Mouse (Mus musculus) kidney, postnatal 0 days (tissue): ENCODE data around the gene Zfyve16. TPM values are rescaled to one million over a fixed set of nuclear protein-coding genes. Genes with fewer than 3 reads are reported as not detected.

Experiments used
- ATAC-seq: fragments of 200-750 bp; cut with Nextera tagmentation; replicated peaks from 2 replicates; pipeline ENCODE4 v1.8.0; 2017; ENCODE audit warnings: low read depth, moderate number of reproducible peaks, moderate TSS enrichment, moderate library complexity; ENCODE audit not compliant: low FRiP score
- DNase-seq: peaks from one replicate; pipeline ENCODE4 v3.0.0-alpha.2; 2016; ENCODE audit warnings: low spot score
- H3K27ac ChIP-seq: fragments of 300-500 bp; sonication (generic); 2 replicates; pipeline ENCODE4 v1.5.1; 2014; ENCODE audit warnings: mild to moderate bottlenecking
- H3K27me3 ChIP-seq: fragments of 300-500 bp; sonication (generic); 2 replicates; pipeline ENCODE4 v1.6.1; 2014; ENCODE audit warnings: low read length, mixed read lengths; ENCODE audit not compliant: insufficient read depth
- H3K36me3 ChIP-seq: fragments of 300-500 bp; sonication (generic); 2 replicates; pipeline ENCODE4 v1.6.1; 2014; ENCODE audit warnings: low read length, mixed read lengths; ENCODE audit not compliant: insufficient read depth
- H3K4me1 ChIP-seq: fragments of 300-500 bp; sonication (generic); replicated peaks from 2 replicates; pipeline ENCODE4 v1.6.1; 2014; ENCODE audit warnings: antibody characterized with exemption, low read length, mixed read lengths; ENCODE audit not compliant: insufficient read depth
- H3K4me2 ChIP-seq: fragments of 300-500 bp; sonication (generic); 2 replicates; pipeline ENCODE4 v1.6.1; 2014; ENCODE audit warnings: mild to moderate bottlenecking, low read length, moderate library complexity, mixed read lengths
- H3K4me3 ChIP-seq: fragments of 300-500 bp; sonication (generic); replicated peaks from 2 replicates; pipeline ENCODE4 v1.5.1; 2014; ENCODE audit warnings: low read depth, low read length
- H3K9ac ChIP-seq: fragments of 300-500 bp; sonication (generic); 2 replicates; pipeline ENCODE4 v1.6.1; 2014; ENCODE audit warnings: low read depth, low read length
- H3K9me3 ChIP-seq: fragments of 300-500 bp; sonication (generic); replicated peaks from 2 replicates; pipeline ENCODE4 v1.6.1; 2016; ENCODE audit warnings: low read length, inconsistent platforms, mixed read lengths
- CTCF ChIP-seq: IDR thresholded peaks from 2 replicates; pipeline ENCODE4 v1.5.1; 2016; ENCODE audit warnings: antibody characterized with exemption, low read depth, mild to moderate bottlenecking, moderate library complexity
- WGBS: fragments of 180-500 bp; shearing (Covaris S2); extraction: QIAGEN DNeasy Blood & Tissue Kit; methylation state at CpG from one replicate; pipeline ENCODE4 v1.1.7; 2014; 5-methylcytosine and 5-hydroxymethylcytosine counted together
- polyA plus RNA-seq: library from polyadenylated mRNA; unstranded; fragments of >200 nt; fragmentation: Nextera tagmentation; extraction: Ambion mirVana; gene quantifications from 2 replicates; pipeline ENCODE4 v1.2.1, GENCODE M21; 2015

Gene Zfyve16
- polyA plus RNA-seq, 1 experiment from 2014 or later, result 9.2 TPM

GRCm38 (mm10) chr13:92529828-92530720, 594 bp downstream of the Zfyve16 start:
- H3K4me3 ChIP-seq, result peak overlapping the region; percentile 75
- no peak for TF ChIP-seq CTCF
- no peaks in the 10 kb centered on the region for H3K4me1 ChIP-seq
- peak; percentile 62 for DNase-seq
- H3K9me3 ChIP-seq, result no peaks in the 10 kb centered on the region
- 3% methylated on average over 27 of the region's 47 CpGs for WGBS
- H3K36me3 ChIP-seq, result no peaks in the 10 kb centered on the region
- no peaks in the 10 kb centered on the region for H3K27me3 ChIP-seq
- peak overlapping the region; percentile 97 for H3K27ac ChIP-seq
- peak overlapping the region; percentile 76 for H3K4me2 ChIP-seq
- no peak for ATAC-seq
- H3K9ac ChIP-seq, result peak overlapping the region; percentile 83

GRCm38 (mm10) chr13:92523178-92523813, 7.4 kb downstream of the Zfyve16 start:
- WGBS, result 89% methylated on average over 5 of the region's 5 CpGs
- Histone ChIP-seq H3K9me3 (no peaks in the 10 kb centered on the region), H3K9ac (no peak overlapping the region), H3K4me1 (no peaks in the 10 kb centered on the region), H3K27ac (no peak overlapping the region), H3K36me3 (peaks cover 14% of the 10 kb centered on the region; the same call in 1 of the 2 replicates), H3K4me2 (no peak overlapping the region), H3K4me3 (no peak overlapping the region), H3K27me3 (no peaks in the 10 kb centered on the region)
- TF ChIP-seq CTCF, result no peak
- ATAC-seq (no peak), DNase-seq (no peak)

GRCm38 (mm10) chr13:92504871-92505270, 25.8 kb downstream of the Zfyve16 start:
- peaks cover 23% of the 10 kb centered on the region; the same call in 1 of the 2 replicates for H3K36me3 ChIP-seq
- no peak overlapping the region for H3K27ac ChIP-seq
- H3K4me1 ChIP-seq, result no peaks in the 10 kb centered on the region
- TF ChIP-seq CTCF, result no peak
- H3K4me2 ChIP-seq, result no peak overlapping the region
- DNase-seq (no peak), ATAC-seq (no peak)
- H3K9ac ChIP-seq, result no peak overlapping the region
- no peaks in the 10 kb centered on the region for H3K9me3 ChIP-seq
- no peaks in the 10 kb centered on the region for H3K27me3 ChIP-seq
- 84% methylated on average over 12 of the region's 12 CpGs for whole genome bisulfite sequencing
- H3K4me3 ChIP-seq, result no peak overlapping the region

GRCm38 (mm10) chr13:92491923-92492322, 38.7 kb downstream of the Zfyve16 start:
- no peak for TF ChIP-seq CTCF
- no peaks in the 10 kb centered on the region for H3K9me3 ChIP-seq
- WGBS, result 69% methylated on average over 1 of the region's 1 CpGs
- no peak for DNase-seq
- peaks cover 13% of the 10 kb centered on the region; the same call in 1 of the 2 replicates for H3K36me3 ChIP-seq
- H3K27ac ChIP-seq, result no peak overlapping the region
- no peak overlapping the region for H3K4me2 ChIP-seq
- no peaks in the 10 kb centered on the region for H3K4me1 ChIP-seq
- ATAC-seq, result no peak
- no peak overlapping the region for H3K4me3 ChIP-seq
- no peak overlapping the region for H3K9ac ChIP-seq
- no peaks in the 10 kb centered on the region for H3K27me3 ChIP-seq

GRCm38 (mm10) chr13:92490817-92491216, 39.9 kb downstream of the Zfyve16 start:
- Histone ChIP-seq H3K4me2 (no peak overlapping the region), H3K27me3 (no peaks in the 10 kb centered on the region), H3K36me3 (peaks cover 11% of the 10 kb centered on the region; the same call in 1 of the 2 replicates), H3K9me3 (no peaks in the 10 kb centered on the region), H3K4me1 (no peaks in the 10 kb centered on the region), H3K4me3 (no peak overlapping the region), H3K27ac (no peak overlapping the region), H3K9ac (no peak overlapping the region)
- no peak for TF ChIP-seq CTCF
- DNase-seq (no peak), ATAC-seq (no peak)
- WGBS, result 71% methylated on average over 4 of the region's 4 CpGs

GRCm38 (mm10) chr13:92483852-92484463, 46.7 kb downstream of the Zfyve16 start, which contains the start of gene Fam151b:
TSS of gene Fam151b (minus strand) at chr13:92484015.
- no peaks in the 10 kb centered on the region for H3K27me3 ChIP-seq
- H3K27ac ChIP-seq, result peak within 1 kb of the TSS; percentile 79; the same call in 1 of the 2 replicates
- WGBS, result 6% methylated on average over 19 of the region's 19 CpGs
- no peaks in the 10 kb centered on the region for H3K36me3 ChIP-seq
- no peaks in the 10 kb centered on the region for H3K4me1 ChIP-seq
- H3K9me3 ChIP-seq, result no peaks in the 10 kb centered on the region
- peak within 1 kb of the TSS; percentile 43 for H3K4me3 ChIP-seq
- peak; percentile 97 for DNase-seq
- H3K9ac ChIP-seq, result peak within 1 kb of the TSS; percentile 43
- TF ChIP-seq CTCF, result no peak
- ATAC-seq, result peak; percentile 100
- peak within 1 kb of the TSS; percentile 63 for H3K4me2 ChIP-seq
